Mouse (Mus musculus): Measurements from ENCODE around the gene Dnajc3. TPM values are rescaled to one million over a fixed set of nuclear protein-coding genes. Genes with fewer than 3 reads are reported as not detected.

Dnajc3 gene
- polyA plus RNA-seq, 1 experiment = 22.7 TPM

- TF ChIP-seq CTCF (IDR thresholded peaks at IDR 0.05; ENCODE audit: insufficient read depth, low read length) = no peak
- TF ChIP-seq POLR2A (IDR thresholded peaks at IDR 0.05; ENCODE audit: borderline replicate concordance, extremely low read depth, low read depth, low read length) = no peak
These were observed 75.0 kb downstream of the Dnajc3 start for GRCm38 (mm10) chr14:119012607-119013431.

GRCm38 (mm10) chr14:119013549-119013948 lies 75.8 kb downstream of the Dnajc3 start:
- Histone ChIP-seq H3K4me1 (ENCODE audit: control insufficient read depth, insufficient read depth, low read length) (no peaks in the 10 kb centered on the region), H3K4me3 (replicated peaks; ENCODE audit: extremely low read depth, low read depth, low read length) (no peak overlapping the region)
- DNase-seq = no peak
- TF ChIP-seq CTCF (IDR thresholded peaks at IDR 0.05; ENCODE audit: insufficient read depth, low read length) (no peak), POLR2A (IDR thresholded peaks at IDR 0.05; ENCODE audit: borderline replicate concordance, extremely low read depth, low read depth, low read length) (no peak)
- WGBS = 79% methylated on average over 12 of the region's 12 CpGs

More at GRCm38 (mm10) chr14:119012607-119013431, 75.0 kb downstream of the Dnajc3 start:
- no peak for DNase-seq
- WGBS = 69% methylated on average over 23 of the region's 23 CpGs
- Histone ChIP-seq H3K4me1 (ENCODE audit: control insufficient read depth, insufficient read depth, low read length) (no peaks in the 10 kb centered on the region), H3K4me3 (replicated peaks; ENCODE audit: extremely low read depth, low read depth, low read length) (no peak overlapping the region)

GRCm38 (mm10) chr14:119025889-119026288 lies 88.1 kb downstream of the Dnajc3 start:
- TF ChIP-seq CTCF (IDR thresholded peaks at IDR 0.05; ENCODE audit: insufficient read depth, low read length) = peak; percentile 27; the same call in 1 of the 2 replicates
- TF ChIP-seq POLR2A (IDR thresholded peaks at IDR 0.05; ENCODE audit: borderline replicate concordance, extremely low read depth, low read depth, low read length) = no peak
- 61% methylated on average over 5 of the region's 5 CpGs for WGBS
- DNase-seq = no peak
- Histone ChIP-seq H3K4me3 (replicated peaks; ENCODE audit: extremely low read depth, low read depth, low read length) (no peak overlapping the region), H3K4me1 (ENCODE audit: control insufficient read depth, insufficient read depth, low read length) (no peaks in the 10 kb centered on the region)

GRCm38 (mm10) chr14:119027130-119027529 lies 89.4 kb downstream of the Dnajc3 start:
- DNase-seq = peak; percentile 54
- WGBS = 37% methylated on average over 4 of the region's 4 CpGs

GRCm38 (mm10) chr14:119027675-119028253 lies 90.0 kb downstream of the Dnajc3 start:
- TF ChIP-seq CTCF (IDR thresholded peaks at IDR 0.05; ENCODE audit: insufficient read depth, low read length) = no peak
- TF ChIP-seq POLR2A (IDR thresholded peaks at IDR 0.05; ENCODE audit: borderline replicate concordance, extremely low read depth, low read depth, low read length) = no peak
- no peaks in the 10 kb centered on the region for H3K4me1 ChIP-seq (ENCODE audit: control insufficient read depth, insufficient read depth, low read length)
- WGBS = 51% methylated on average over 2 of the region's 2 CpGs
- no peak overlapping the region for H3K4me3 ChIP-seq (replicated peaks; ENCODE audit: extremely low read depth, low read depth, low read length)
- no peak for DNase-seq

More at GRCm38 (mm10) chr14:119027130-119027529, 89.4 kb downstream of the Dnajc3 start:
- Histone ChIP-seq H3K4me3 (replicated peaks; ENCODE audit: extremely low read depth, low read depth, low read length) (no peak overlapping the region), H3K4me1 (ENCODE audit: control insufficient read depth, insufficient read depth, low read length) (no peaks in the 10 kb centered on the region)
- TF ChIP-seq POLR2A (IDR thresholded peaks at IDR 0.05; ENCODE audit: borderline replicate concordance, extremely low read depth, low read depth, low read length) (no peak), CTCF (IDR thresholded peaks at IDR 0.05; ENCODE audit: insufficient read depth, low read length) (peak; percentile 88)

Other genes starting within 250 kb of the Dnajc3 start
- gene Abcc4, start 231.8 kb upstream of the Dnajc3 start, polyA plus RNA-seq (2012; rRNA removed) = 3.6 and 8.7 TPM in 2 replicates
- gene Cldn10, start 150.1 kb upstream of the Dnajc3 start, polyA plus RNA-seq (2012; rRNA removed) = 10.9 and 11.8 TPM in 2 replicates
- 7.5 and 8.3 TPM in 2 replicates for gene Dzip1, start 12.5 kb upstream of the Dnajc3 start, polyA plus RNA-seq (2012; rRNA removed)
- 2.7 and 3.3 TPM in 2 replicates for gene Uggt2, start 161.5 kb downstream of the Dnajc3 start, polyA plus RNA-seq (2012; rRNA removed)
- gene Hs6st3, start 200.4 kb downstream of the Dnajc3 start, polyA plus RNA-seq (2012; rRNA removed) = 0.97 and 1.2 TPM in 2 replicates